Mouse (Mus musculus): ENCODE measurements around the gene Gm12253. TPM values are rescaled to one million over a fixed set of nuclear protein-coding genes. Genes with fewer than 3 reads are reported as not detected.
A peak's percentile ranks its signal among the peaks of the same experiment; 100 is the strongest.

Gm12253 gene
- polyA plus RNA-seq (2015; fragmentation: Nextera tagmentation; extraction: Ambion mirVana): not detected in 2 replicates

GRCm38 (mm10) chr11:58432259-58432658 is at the start of gene Gm12253:
Gm12253 (plus strand) TSS chr11:58432559.
- Histone ChIP-seq H3K4me1 (ENCODE audit: control insufficient read depth, insufficient read depth, low read length) (no peaks in the 10 kb centered on the region), H3K27me3 (replicated peaks; ENCODE audit: control insufficient read depth, insufficient read depth, low read length) (peaks cover 3% of the 10 kb centered on the region; the same call in 1 of the 2 replicates), H3K9ac (ENCODE audit: low read depth, low read length) (no peak within 1 kb of the TSS), H3K4me2 (ENCODE audit: low read depth, low read length) (no peak within 1 kb of the TSS), H3K27ac (ENCODE audit: low read length) (no peak within 1 kb of the TSS), H3K4me3 (ENCODE audit: low read length) (no peak within 1 kb of the TSS), H3K9me3 (ENCODE audit: control insufficient read depth, low read length) (no peaks in the 10 kb centered on the region), H3K36me3 (ENCODE audit: control insufficient read depth, insufficient read depth, low read length) (no peaks in the 10 kb centered on the region)
- WGBS: 88% methylated on average over 3 of the region's 3 CpGs
- no peak for ATAC-seq

GRCm38 (mm10) chr11:58399985-58400645 is 32.2 kb upstream of the Gm12253 start:
- Histone ChIP-seq H3K4me3 (ENCODE audit: low read length) (no peak overlapping the region), H3K9ac (ENCODE audit: low read depth, low read length) (no peak overlapping the region), H3K27ac (ENCODE audit: low read length) (no peak overlapping the region), H3K9me3 (ENCODE audit: control insufficient read depth, low read length) (no peaks in the 10 kb centered on the region), H3K27me3 (replicated peaks; ENCODE audit: control insufficient read depth, insufficient read depth, low read length) (no peaks in the 10 kb centered on the region), H3K4me2 (ENCODE audit: low read depth, low read length) (no peak overlapping the region), H3K4me1 (ENCODE audit: control insufficient read depth, insufficient read depth, low read length) (no peaks in the 10 kb centered on the region), H3K36me3 (ENCODE audit: control insufficient read depth, insufficient read depth, low read length) (no peaks in the 10 kb centered on the region)
- 64% methylated on average over 6 of the region's 6 CpGs for WGBS
- ATAC-seq: no peak

- no peak for ATAC-seq
- Histone ChIP-seq H3K36me3 (ENCODE audit: control insufficient read depth, insufficient read depth, low read length) (no peaks in the 10 kb centered on the region), H3K9ac (ENCODE audit: low read depth, low read length) (no peak overlapping the region), H3K4me1 (ENCODE audit: control insufficient read depth, insufficient read depth, low read length) (no peaks in the 10 kb centered on the region), H3K4me3 (ENCODE audit: low read length) (no peak overlapping the region), H3K27me3 (replicated peaks; ENCODE audit: control insufficient read depth, insufficient read depth, low read length) (no peaks in the 10 kb centered on the region), H3K4me2 (ENCODE audit: low read depth, low read length) (no peak overlapping the region), H3K9me3 (ENCODE audit: control insufficient read depth, low read length) (no peaks in the 10 kb centered on the region), H3K27ac (ENCODE audit: low read length) (no peak overlapping the region)
- 58% methylated on average over 5 of the region's 5 CpGs for WGBS
Measured at GRCm38 (mm10) chr11:58400655-58401054, 31.7 kb upstream of the Gm12253 start.

- no peak overlapping the region for H3K27ac ChIP-seq (ENCODE audit: low read length)
- WGBS: 67% methylated on average over 3 of the region's 3 CpGs
- no peak overlapping the region for H3K4me2 ChIP-seq (ENCODE audit: low read depth, low read length)
- H3K27me3 ChIP-seq (replicated peaks; ENCODE audit: control insufficient read depth, insufficient read depth, low read length): 0 out of 2 replicates have a peak, but pooled peaks cover 2% of the 10 kb centered on the region
- ATAC-seq: no peak
- H3K9me3 ChIP-seq (ENCODE audit: control insufficient read depth, low read length): no peaks in the 10 kb centered on the region
- no peaks in the 10 kb centered on the region for H3K4me1 ChIP-seq (ENCODE audit: control insufficient read depth, insufficient read depth, low read length)
- no peaks in the 10 kb centered on the region for H3K36me3 ChIP-seq (ENCODE audit: control insufficient read depth, insufficient read depth, low read length)
- H3K9ac ChIP-seq (ENCODE audit: low read depth, low read length): no peak overlapping the region
- H3K4me3 ChIP-seq (ENCODE audit: low read length): no peak overlapping the region
Measured at GRCm38 (mm10) chr11:58408066-58408465, 24.3 kb upstream of the Gm12253 start.

GRCm38 (mm10) chr11:58418336-58418735 is 14.0 kb upstream of the Gm12253 start:
- Histone ChIP-seq H3K27ac (ENCODE audit: low read length) (no peak overlapping the region), H3K9me3 (ENCODE audit: control insufficient read depth, low read length) (no peaks in the 10 kb centered on the region), H3K4me2 (ENCODE audit: low read depth, low read length) (no peak overlapping the region), H3K36me3 (ENCODE audit: control insufficient read depth, insufficient read depth, low read length) (no peaks in the 10 kb centered on the region), H3K4me3 (ENCODE audit: low read length) (no peak overlapping the region), H3K4me1 (ENCODE audit: control insufficient read depth, insufficient read depth, low read length) (peaks cover 6% of the 10 kb centered on the region; the same call in 1 of the 2 replicates), H3K27me3 (replicated peaks; ENCODE audit: control insufficient read depth, insufficient read depth, low read length) (peaks cover 16% of the 10 kb centered on the region), H3K9ac (ENCODE audit: low read depth, low read length) (no peak overlapping the region)
- no peak for ATAC-seq
- WGBS: 53% methylated on average over 3 of the region's 3 CpGs

GRCm38 (mm10) chr11:58420815-58421214 is 11.5 kb upstream of the Gm12253 start, which contains the start of gene 1810065E05Rik:
1810065E05Rik (plus strand) TSS chr11:58421111.
- Histone ChIP-seq H3K4me2 (ENCODE audit: low read depth, low read length) (no peak within 1 kb of the TSS), H3K27me3 (replicated peaks; ENCODE audit: control insufficient read depth, insufficient read depth, low read length) (peaks cover 15% of the 10 kb centered on the region), H3K9me3 (ENCODE audit: control insufficient read depth, low read length) (no peaks in the 10 kb centered on the region), H3K9ac (ENCODE audit: low read depth, low read length) (no peak within 1 kb of the TSS), H3K4me3 (ENCODE audit: low read length) (no peak within 1 kb of the TSS), H3K27ac (ENCODE audit: low read length) (no peak within 1 kb of the TSS), H3K36me3 (ENCODE audit: control insufficient read depth, insufficient read depth, low read length) (no peaks in the 10 kb centered on the region), H3K4me1 (ENCODE audit: control insufficient read depth, insufficient read depth, low read length) (peaks cover 6% of the 10 kb centered on the region; the same call in 1 of the 2 replicates)
- peak; percentile 91 for ATAC-seq
- WGBS: 5% methylated on average over 1 of the region's 1 CpGs

- no peak overlapping the region for H3K9ac ChIP-seq (ENCODE audit: low read depth, low read length)
- no peak for ATAC-seq
- H3K9me3 ChIP-seq (ENCODE audit: control insufficient read depth, low read length): no peaks in the 10 kb centered on the region
- H3K27me3 ChIP-seq (replicated peaks; ENCODE audit: control insufficient read depth, insufficient read depth, low read length): no peaks in the 10 kb centered on the region
- no peaks in the 10 kb centered on the region for H3K4me1 ChIP-seq (ENCODE audit: control insufficient read depth, insufficient read depth, low read length)
- 19% methylated on average over 5 of the region's 5 CpGs for WGBS
- H3K4me2 ChIP-seq (ENCODE audit: low read depth, low read length): no peak overlapping the region
- H3K36me3 ChIP-seq (ENCODE audit: control insufficient read depth, insufficient read depth, low read length): no peaks in the 10 kb centered on the region
- H3K27ac ChIP-seq (ENCODE audit: low read length): no peak overlapping the region
- no peak overlapping the region for H3K4me3 ChIP-seq (ENCODE audit: low read length)
Measured at GRCm38 (mm10) chr11:58437866-58438265, 5.5 kb downstream of the Gm12253 start.

GRCm38 (mm10) chr11:58452759-58453158 is 20.4 kb downstream of the Gm12253 start, which contains the start of gene Lypd9:
Lypd9 (minus strand) TSS chr11:58452923.
- 94% methylated on average over 9 of the region's 9 CpGs for WGBS
- Histone ChIP-seq H3K4me2 (ENCODE audit: low read depth, low read length) (no peak within 1 kb of the TSS), H3K27me3 (replicated peaks; ENCODE audit: control insufficient read depth, insufficient read depth, low read length) (no peaks in the 10 kb centered on the region), H3K27ac (ENCODE audit: low read length) (no peak within 1 kb of the TSS), H3K4me1 (ENCODE audit: control insufficient read depth, insufficient read depth, low read length) (no peaks in the 10 kb centered on the region), H3K4me3 (ENCODE audit: low read length) (no peak within 1 kb of the TSS), H3K36me3 (ENCODE audit: control insufficient read depth, insufficient read depth, low read length) (no peaks in the 10 kb centered on the region), H3K9ac (ENCODE audit: low read depth, low read length) (no peak within 1 kb of the TSS), H3K9me3 (ENCODE audit: control insufficient read depth, low read length) (no peaks in the 10 kb centered on the region)
- no peak for ATAC-seq

GRCm38 (mm10) chr11:58453592-58453991 is 21.2 kb downstream of the Gm12253 start:
- ATAC-seq: no peak
- Histone ChIP-seq H3K4me3 (ENCODE audit: low read length) (no peak overlapping the region), H3K27ac (ENCODE audit: low read length) (no peak overlapping the region), H3K9me3 (ENCODE audit: control insufficient read depth, low read length) (no peaks in the 10 kb centered on the region), H3K27me3 (replicated peaks; ENCODE audit: control insufficient read depth, insufficient read depth, low read length) (no peaks in the 10 kb centered on the region), H3K36me3 (ENCODE audit: control insufficient read depth, insufficient read depth, low read length) (no peaks in the 10 kb centered on the region), H3K9ac (ENCODE audit: low read depth, low read length) (no peak overlapping the region), H3K4me1 (ENCODE audit: control insufficient read depth, insufficient read depth, low read length) (no peaks in the 10 kb centered on the region), H3K4me2 (ENCODE audit: low read depth, low read length) (no peak overlapping the region)
- 58% methylated on average over 4 of the region's 4 CpGs for WGBS

Measured in intestine, embryonic 16.5 days (tissue).